Mouse (Mus musculus): ENCODE data around the gene H2-M10.2. TPM values are rescaled to one million over a fixed set of nuclear protein-coding genes. Genes with fewer than 3 reads are reported as not detected.
"Not testable (repeated sequence)": the region's sequence is repeated elsewhere in the genome, so short reads cannot be mapped to it uniquely, and the experiment has no call there.

H2-M10.2 gene
- polyA plus RNA-seq, 1 experiment from 2014 or later: not detected

DNA sequence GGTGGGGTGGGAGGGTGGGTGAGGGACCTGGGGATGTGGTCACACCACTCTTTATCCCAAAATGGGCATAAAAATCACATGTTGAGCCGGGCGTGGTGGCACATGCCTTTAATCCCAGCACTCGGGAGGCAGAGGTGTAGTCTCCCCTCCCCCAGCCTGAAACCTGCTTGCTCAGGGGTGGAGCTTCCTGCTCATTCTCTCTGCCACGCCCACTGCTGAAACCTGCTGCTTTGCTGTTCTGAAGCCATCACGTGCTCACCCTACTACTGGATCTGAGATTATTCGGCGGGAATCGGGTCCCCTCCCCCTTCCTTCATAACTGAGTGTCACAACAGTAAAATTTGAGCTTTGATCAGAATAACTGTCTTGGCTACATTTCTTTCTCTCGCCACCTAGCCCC, 51.0 kb downstream of the H2-M10.2 start:
- H3K36me3 ChIP-seq (ENCODE audit: control insufficient read depth, insufficient read depth); H3K9ac ChIP-seq (ENCODE audit: low read depth, low read length): not testable (repeated sequence)

More for the DNA sequence above, 51.0 kb downstream of the H2-M10.2 start:
- H3K4me2 ChIP-seq (ENCODE audit: low read depth, low read length); H3K27ac ChIP-seq (ENCODE audit: low read length); H3K4me3 ChIP-seq (ENCODE audit: low read depth, low read length); H3K9me3 ChIP-seq (replicated peaks; ENCODE audit: control insufficient read depth, low read length); H3K4me1 ChIP-seq (ENCODE audit: control insufficient read depth, low read depth, low read length); ATAC-seq (ENCODE audit: low read depth): not testable (repeated sequence)
- peaks cover 16% of the 10 kb centered on the region for H3K27me3 ChIP-seq (ENCODE audit: control insufficient read depth, insufficient read depth, low read depth, low read length)
- 10% methylated on average over 8 of the region's 9 CpGs for WGBS (ENCODE audit: insufficient replicate concordance)

Other genes with a start within 250 kb of the H2-M10.2 start
- 11.3 and 13.4 TPM in 2 replicates for gene H2-T22, start 243.7 kb downstream of the H2-M10.2 start, polyA plus RNA-seq (2015; fragmentation: Nextera tagmentation; extraction: Ambion mirVana)
- not detected in 2 replicates for gene Gm6034, start 243.5 kb downstream of the H2-M10.2 start, polyA plus RNA-seq (2015; fragmentation: Nextera tagmentation; extraction: Ambion mirVana)
- 0.20 TPM in 1 of 2 replicates, not detected in the other for gene Gm11127, start 228.1 kb downstream of the H2-M10.2 start, polyA plus RNA-seq (2015; fragmentation: Nextera tagmentation; extraction: Ambion mirVana)
- not detected in 2 replicates for gene Gm19684, start 164.8 kb downstream of the H2-M10.2 start, polyA plus RNA-seq (2015; fragmentation: Nextera tagmentation; extraction: Ambion mirVana)
- not detected in 2 replicates for gene Gm7030, start 157.1 kb downstream of the H2-M10.2 start, polyA plus RNA-seq (2015; fragmentation: Nextera tagmentation; extraction: Ambion mirVana)
- gene Gm8909, start 118.0 kb downstream of the H2-M10.2 start, polyA plus RNA-seq (2015; fragmentation: Nextera tagmentation; extraction: Ambion mirVana): not detected in 2 replicates
- gene H2-T3, start 96.2 kb downstream of the H2-M10.2 start, polyA plus RNA-seq (2015; fragmentation: Nextera tagmentation; extraction: Ambion mirVana): 0.19 TPM in 1 of 2 replicates, not detected in the other
- gene Rpp21, start 28.4 kb downstream of the H2-M10.2 start, polyA plus RNA-seq (2015; fragmentation: Nextera tagmentation; extraction: Ambion mirVana): 54.1 and 59.3 TPM in 2 replicates
- gene Trim39, start 14.2 kb downstream of the H2-M10.2 start, polyA plus RNA-seq (2015; fragmentation: Nextera tagmentation; extraction: Ambion mirVana): 4.6 and 5.0 TPM in 2 replicates
- gene H2-M10.1, start 39.7 kb upstream of the H2-M10.2 start, polyA plus RNA-seq (2015; fragmentation: Nextera tagmentation; extraction: Ambion mirVana): not detected in 2 replicates
- not detected in 2 replicates for gene H2-M10.3, start 81.9 kb upstream of the H2-M10.2 start, polyA plus RNA-seq (2015; fragmentation: Nextera tagmentation; extraction: Ambion mirVana)
- gene H2-M10.4, start 175.8 kb upstream of the H2-M10.2 start, polyA plus RNA-seq (2015; fragmentation: Nextera tagmentation; extraction: Ambion mirVana): not detected in 2 replicates

All from liver, embryonic 16.5 days (tissue).